Mouse (Mus musculus) retina, adult 2 months (tissue): ENCODE data around the gene Cldn7.

Experiments
- DNase-seq: peaks from one replicate; pipeline ENCODE4 v3.0.0-alpha.2; 2012; ENCODE audit warnings: low read depth, low spot score

Cldn7 gene

DNA sequence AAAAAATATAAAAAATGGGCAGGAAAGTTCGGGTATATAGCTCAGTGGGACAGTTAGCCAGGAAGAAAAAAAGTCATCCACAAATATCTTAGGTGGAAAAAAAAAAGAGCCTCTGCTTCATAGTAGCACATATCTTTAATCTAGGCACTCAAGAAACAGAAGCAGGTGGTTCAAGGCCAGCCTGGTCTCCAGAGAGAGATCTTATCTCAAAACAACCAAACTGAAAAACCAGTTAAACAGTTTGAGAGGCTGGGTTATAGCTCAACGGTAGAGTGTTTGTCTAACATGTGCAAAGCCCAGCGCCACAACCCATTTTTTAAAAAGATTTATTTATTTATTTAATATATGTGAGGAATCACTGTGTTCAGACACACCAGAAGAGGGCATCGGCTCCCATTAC lies 31.5 kb upstream of the Cldn7 start:
- DNase-seq = no peak

DNA sequence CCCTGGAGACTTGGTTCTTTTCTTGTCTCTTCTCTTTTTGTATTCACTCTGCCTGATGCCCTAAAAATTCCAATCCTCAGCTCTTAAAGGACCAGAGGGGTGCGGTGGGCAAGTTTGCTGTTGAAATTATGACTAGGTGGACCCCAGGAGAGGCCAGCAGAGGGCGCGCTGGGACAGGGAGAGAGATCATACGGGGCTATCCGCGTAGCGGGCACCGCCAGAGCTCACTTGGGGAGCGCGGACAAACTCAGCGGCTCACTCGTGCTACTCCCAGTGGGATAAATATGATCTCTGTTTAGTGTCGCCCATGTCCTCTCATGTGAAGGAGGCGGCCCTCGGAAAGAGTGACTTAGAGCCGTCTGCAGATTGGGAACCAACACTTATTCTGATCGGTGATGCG lies 30.4 kb upstream of the Cldn7 start:
- DNase-seq = peak; percentile 71

DNA sequence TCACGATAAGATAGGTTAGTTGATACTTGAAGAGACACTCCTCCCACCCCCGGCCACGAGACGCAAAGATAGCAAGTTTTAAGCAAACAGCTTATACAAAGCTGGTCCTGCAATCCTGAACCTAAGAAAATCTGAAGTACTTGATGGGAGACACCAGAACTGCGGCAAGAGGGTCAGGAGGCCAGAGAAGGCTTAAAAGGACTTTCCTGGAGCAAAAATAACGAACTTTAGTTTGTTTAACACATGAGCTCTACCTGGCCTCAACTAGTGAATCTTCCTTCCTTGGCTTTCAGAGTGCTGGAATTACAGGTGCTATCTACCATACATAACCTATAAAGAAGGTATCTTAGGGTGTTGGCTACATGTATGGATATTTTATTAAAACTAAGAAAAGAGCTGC lies 29.9 kb upstream of the Cldn7 start:
- no peak for DNase-seq

DNA sequence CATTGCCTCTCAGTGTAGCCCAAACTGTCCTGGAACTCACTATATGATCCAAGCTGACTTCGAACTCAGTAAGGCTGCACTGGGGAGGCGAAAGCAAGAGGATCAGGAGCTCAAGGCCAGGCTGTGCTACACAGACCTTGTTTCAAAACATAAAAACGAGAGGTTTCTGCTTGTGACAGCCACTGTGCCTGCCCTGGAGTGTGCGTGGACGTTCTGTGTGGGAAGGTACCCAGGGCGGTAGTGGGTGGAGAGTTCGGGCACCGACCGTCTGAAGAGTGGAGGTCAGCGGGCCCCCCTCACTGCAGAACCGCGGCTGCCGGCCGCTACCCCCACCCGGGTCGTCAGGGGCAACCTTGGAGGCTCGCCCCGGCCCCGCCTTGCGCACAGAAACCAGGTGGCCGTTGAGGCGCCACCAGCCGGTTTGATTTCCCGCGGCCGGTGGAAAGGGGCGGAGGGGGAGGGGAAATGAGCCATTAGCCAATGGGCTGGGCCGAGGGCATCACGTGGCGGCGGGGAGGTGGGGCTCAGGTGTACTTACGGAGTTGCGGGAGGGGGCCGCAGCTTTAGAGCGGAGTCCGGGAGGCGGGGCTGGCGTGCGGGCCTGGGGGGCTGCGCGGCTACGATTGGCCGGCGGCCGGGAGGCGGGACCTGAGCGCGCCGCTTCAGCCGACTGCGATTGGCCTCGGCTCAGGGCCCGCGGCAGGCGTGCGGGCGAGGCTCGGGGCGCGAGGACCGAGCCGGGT lies 29.3 kb upstream of the Cldn7 start, which contains the start of gene Ybx2:
Ybx2 (plus strand) TSS at position 660 of the 743 bp plus-strand sequence.
- peak; percentile 77 for DNase-seq

DNA sequence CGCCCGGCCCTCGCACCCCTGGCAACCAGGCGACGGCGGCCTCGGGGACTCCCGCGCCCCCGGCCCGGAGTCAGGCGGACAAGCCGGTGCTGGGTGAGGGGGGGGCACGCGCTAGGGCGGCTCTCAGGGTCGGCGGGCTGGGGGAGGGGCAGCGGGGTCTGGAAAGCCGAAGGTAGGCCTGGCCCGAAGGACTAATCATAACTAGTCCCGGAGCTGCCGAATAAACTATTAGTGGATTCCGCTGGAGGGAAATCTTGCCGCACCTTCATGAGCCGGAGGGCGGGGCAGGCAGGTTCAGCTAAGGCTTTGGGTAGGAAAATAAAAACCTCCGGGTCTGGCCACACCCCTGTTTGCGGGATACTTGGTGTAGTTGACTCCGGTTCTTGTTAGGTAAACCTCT lies 28.4 kb upstream of the Cldn7 start:
- no peak for DNase-seq

DNA sequence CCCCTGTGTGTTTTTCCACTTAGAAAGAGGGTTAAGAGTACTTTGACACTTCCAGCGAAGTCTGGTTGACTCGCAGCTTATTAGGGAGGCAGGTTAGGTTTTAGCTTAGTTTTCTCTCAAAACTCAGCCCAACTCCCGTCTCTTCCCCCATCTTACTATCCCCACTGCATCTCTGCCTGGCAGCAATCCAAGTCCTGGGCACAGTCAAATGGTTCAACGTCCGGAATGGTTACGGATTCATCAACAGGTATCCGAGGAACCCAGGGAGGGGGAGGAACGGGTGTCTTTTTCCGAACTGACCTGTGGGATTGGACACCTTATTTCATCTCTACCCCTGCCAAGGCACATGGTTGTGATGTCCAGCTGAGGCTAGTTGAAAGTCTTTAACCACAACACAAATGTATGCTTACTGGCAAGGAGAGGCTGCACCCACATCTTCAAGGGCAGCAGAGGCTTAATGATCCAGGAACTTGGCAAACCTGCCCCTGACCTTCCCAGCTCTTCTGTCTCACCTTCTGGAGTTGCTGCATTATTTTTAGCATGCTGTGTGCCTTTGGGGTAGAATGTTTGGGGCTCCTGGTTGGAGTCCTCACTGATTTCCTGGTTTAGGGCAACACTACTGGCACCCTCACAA lies 27.7 kb upstream of the Cldn7 start:
- DNase-seq = no peak

DNA sequence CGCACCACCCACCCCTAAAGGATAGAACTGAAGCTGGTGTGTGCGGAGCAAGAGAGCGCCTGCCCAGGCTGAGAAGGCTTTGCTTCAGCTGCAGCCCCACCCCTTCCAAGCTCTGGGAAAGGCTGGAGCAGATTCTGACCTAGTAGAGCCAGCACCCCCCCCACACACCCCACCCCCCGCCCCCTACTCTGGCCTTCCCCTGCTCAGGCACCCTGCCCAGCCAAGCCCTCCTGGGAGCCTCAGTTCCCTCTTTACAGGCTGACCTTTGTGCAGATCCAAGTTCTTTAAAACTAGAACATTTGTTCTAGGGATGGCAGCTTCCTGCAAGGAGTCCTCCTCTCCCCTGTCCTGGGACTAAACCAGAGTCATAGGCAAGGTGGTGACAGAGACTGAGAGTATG lies 27.2 kb upstream of the Cldn7 start:
- DNase-seq = no peak

DNA sequence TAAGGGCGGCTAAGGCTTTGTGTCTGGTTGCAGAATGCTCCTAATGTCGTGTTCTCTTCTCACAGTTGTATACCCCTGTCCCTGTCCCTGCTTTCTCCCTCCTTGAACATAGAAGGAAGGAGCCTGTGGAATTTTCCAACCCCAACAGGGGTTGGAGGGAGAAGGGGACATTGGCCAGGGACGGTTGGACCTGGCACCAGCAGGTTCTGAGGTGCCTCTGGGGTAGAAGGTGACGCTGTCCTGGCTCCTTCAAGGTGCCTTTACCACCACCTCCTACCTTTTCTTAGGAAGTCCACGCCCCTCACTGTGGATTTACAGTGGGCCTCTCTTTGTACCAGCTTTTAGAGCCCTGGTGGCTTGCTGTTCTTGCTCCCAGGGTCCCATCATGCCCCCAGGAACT lies 26.7 kb upstream of the Cldn7 start:
- DNase-seq = no peak

DNA sequence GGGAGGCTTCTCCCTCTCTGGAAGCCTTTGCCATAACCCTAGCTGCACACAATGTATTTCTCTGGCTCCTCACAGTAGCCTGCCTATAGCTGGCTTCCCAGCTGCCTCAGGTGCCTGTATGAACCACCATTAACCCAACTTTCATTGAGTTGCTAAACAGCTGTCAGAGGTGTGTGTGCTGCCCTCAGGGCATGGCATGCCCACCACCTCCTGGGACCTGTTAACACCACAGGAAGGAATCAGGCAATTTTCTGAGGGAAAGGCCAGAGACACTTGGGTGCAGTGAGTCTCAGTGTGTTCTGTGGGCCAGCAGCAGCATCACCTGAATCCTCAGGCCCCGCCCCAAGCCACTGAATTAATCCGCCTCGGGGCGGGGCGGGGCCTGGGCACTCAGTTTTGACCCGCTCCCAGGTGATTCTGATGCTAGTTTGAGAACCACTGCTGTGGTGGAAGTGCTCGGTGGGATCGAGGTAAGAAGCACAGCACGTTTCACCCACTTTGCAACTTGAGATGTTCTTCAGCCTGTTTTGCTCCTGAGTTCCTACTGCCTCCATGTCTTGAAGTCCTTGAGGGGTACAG lies 26.1 kb upstream of the Cldn7 start:
- DNase-seq = no peak

DNA sequence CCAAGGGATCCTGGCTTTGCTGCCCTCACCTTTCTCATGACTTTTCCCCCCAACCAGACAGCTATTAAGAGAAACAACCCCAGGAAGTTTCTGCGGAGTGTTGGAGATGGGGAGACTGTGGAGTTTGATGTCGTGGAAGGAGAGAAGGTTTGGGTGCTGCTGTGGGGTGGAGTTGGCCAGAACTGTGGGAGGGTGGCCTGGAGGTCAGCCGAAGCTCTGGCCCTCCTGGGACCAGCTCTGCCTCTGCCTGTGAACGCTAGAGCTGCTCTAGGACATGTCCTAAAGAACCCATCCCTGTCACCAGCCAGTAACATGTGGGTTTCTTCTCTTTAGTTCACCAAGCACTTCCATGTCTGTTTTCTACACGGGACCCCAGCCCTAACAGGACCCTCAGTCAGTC lies 25.4 kb upstream of the Cldn7 start:
- DNase-seq = no peak

DNA sequence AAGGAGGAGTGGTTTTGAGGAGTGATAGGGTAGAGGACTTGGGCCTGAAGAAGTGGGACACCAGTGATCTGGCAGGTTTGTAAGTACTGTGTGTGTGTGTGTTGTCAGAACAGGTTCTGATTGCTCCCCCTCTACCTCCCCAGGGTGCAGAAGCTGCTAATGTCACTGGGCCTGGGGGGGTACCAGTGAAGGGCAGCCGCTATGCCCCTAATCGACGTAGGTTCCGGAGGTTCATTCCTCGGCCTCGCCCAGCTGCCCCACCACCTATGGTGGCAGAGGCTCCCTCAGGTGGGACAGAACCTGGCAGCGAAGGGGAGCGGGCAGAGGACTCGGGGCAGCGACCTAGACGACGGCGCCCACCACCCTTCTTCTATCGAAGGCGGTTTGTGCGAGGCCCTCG lies 24.8 kb upstream of the Cldn7 start:
- no peak for DNase-seq

DNA sequence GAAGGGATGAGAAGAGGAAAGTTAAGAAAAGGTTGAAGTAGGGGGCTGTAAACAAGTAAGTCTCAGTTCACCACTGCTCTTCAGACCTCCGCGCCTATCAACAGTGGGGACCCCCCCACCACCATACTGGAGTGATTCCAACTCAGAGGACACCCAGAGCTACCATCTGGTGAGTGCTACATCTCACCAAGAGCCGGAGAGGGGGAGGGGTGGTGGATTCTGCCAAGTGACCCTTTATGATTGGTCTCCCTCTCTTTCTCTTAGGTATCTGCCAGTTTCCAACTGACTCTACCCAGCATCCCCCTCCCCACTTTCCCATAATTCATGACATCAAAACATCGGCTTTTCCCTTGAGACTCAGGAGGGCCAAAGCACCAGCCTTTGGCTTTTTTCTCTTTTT lies 23.6 kb upstream of the Cldn7 start:
- no peak for DNase-seq

DNA sequence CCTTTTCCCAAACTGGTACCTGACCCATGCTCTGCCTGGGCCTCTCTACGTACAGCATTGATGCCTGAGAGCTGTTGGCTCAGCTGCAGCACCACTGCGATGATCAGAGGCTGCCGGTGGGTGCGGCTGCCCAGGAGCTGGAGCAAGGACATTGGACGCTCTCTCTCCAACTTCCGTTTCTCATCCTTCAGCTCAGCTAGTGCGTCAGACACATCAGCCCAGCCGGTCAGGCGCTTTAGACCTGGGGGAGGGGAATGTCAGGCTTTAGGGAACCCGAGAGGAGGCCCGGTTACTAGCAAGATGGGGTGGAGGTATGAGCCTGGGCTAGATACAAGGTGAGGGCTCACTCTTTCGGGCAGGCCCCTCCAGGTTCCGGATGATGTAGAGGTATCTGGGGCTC lies 19.4 kb upstream of the Cldn7 start:
- DNase-seq = no peak

DNA sequence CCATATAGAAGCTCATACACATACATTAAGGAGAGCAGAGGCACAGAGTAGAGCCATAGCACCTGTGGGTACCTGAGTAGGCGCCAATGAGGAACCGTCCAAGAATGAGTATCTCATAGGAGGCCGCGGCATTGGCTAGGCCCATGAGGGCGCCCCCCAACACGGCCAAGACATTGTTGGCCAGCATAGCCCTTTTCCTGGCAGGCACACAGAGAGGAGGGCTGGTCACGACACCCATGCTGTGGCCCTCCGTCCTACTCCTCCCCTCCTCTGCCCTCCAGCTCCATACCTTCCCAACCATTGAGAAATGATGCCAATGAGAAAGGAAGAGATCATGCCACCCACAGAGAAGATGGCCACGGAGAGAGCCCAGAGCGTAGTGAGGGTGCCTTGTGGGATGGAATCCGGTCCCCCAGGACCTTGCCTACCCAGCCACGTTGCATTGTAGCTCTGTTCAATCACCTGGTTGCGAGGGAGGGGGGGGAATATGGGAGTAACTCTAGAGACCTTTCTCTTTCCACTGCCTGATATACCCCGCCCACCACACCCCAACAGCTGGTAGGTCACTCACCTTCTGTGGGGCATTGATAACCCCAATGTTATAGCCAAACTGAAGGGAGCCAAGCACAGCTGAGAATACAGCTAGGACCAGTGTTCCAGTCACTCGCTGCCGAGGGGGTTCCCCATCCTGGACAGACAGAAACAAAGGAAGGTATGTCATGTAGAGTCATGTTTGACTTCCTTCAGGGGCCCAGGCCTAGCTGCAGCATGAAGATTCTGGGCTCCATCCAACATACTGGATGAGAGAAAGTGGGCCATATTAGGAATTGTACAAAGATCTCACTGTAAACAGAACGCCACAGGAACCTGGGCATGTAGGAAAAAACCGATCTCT lies 18.3 kb upstream of the Cldn7 start:
- no peak for DNase-seq

DNA sequence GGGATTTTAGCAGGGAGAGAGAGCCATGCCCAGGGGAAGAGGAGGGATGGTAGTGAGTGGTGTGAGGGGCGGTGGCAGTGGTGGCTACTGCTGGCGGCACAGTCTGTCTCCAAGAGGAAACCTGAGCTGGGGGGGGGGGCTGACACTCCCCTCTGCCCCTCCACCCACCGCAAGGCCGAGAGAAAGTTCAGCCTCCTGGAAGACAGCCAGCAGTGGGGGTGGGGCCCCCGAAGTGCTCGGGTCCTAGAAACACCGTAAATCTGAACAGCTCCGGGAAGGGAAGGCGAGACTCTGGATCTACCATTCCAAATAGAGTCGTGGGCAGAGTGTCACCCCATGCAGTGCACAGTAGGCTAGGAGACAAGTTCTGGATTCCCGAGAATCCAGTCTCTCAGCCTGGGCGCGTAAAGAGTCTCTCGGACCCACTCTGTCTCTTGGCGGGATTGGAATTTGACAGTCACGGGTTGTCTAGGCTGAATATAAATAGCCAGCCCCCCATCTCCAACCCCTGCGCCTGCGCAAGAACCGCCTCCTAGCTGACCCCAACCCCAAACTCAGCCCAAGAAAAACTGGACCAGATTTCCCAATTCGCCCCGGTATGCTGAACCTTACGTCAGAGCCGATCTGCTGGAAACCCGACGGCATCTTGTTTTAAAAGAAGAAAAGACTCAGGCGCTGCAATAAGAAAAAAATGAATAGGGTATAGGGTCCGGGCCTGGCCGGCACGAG lies 17.1 kb upstream of the Cldn7 start:
- DNase-seq = no peak

DNA sequence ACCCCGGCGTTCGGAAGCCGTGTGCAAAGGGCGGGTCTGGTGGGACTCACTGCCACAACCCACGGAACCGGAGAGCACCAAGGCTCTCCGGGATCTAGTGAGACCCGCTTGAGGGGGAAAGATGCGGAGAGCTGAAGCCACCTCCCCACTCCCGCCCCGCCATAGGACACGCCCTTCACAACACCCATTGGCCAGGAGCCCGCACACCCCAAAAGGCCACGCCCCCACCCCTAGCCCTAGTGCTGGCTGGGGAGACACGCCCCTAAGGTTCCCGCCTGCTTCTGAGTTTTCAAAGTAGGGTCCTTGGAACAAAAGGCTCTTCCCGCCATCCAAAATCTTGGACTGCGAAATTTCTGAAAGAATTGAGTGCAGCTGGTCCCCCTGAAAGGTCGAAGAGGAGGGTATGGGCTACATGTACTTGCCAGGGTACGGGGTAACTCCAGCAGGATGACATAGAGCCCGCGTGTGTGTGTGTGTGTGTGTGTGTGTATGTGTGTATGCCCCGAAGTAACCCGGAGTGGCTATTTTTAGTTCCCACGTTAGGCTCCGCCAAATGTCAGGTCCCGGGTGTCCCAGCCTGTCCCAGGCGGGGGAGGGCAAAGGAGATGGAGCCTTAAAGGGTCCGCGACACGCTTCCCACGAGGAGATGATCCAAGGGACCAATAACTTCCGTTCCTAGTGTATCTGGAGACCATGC lies 16.4 kb upstream of the Cldn7 start, which contains the start of gene Slc2a4:
Slc2a4 (minus strand) TSS at position 123 of the 697 bp plus-strand sequence.
- no peak for DNase-seq

DNA sequence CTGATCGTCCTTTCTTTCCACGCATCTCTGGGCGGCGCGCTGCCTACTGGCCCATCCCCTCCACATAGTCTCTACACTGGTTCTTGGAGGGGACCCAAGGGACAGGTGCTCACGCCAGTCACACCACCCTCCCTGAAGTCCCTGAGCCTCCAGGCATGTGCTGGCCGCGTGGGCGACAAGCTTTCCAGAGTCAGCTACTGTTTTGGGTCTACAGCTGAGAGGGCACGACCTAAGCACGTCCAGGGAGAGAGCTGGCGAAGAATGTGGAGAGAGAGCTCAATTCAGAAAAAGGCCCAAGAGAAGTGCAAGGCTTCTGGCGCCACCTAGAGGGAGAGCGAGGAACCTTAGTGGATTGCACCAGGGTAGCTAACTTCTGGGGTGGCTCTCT lies 15.8 kb upstream of the Cldn7 start:
- peak; percentile 67 for DNase-seq

DNA sequence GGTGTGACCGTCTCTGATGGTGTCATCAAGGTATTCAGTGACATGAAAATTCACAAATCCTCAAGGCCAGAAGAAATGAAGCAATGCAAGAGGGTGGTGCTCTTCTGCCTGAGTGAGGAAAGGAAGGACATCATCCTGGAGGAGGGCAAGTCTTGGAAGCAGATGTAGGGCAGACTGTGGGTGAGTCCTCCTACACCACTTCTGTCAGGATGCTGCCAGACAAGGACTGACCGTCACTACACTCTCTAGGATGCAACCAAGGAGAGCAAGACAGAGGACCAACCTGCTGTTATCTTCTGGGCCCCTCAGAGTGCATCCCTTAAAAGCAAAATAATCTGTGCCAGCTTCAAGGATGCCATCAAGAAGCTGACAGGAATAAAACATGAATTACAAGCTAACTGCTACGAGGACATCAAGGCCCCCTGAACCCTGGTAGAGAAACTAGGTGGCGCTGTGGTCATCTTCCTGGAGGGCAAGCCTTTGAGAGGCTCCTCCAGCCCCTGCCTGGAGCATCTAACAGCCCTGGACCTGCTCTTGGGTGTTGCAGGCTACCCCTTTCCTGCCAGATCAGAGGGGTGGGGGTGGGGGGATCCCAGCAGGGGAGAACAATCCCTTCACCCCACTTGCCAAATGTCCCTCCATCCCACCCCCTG lies 13.6 kb upstream of the Cldn7 start:
- no peak for DNase-seq

DNA sequence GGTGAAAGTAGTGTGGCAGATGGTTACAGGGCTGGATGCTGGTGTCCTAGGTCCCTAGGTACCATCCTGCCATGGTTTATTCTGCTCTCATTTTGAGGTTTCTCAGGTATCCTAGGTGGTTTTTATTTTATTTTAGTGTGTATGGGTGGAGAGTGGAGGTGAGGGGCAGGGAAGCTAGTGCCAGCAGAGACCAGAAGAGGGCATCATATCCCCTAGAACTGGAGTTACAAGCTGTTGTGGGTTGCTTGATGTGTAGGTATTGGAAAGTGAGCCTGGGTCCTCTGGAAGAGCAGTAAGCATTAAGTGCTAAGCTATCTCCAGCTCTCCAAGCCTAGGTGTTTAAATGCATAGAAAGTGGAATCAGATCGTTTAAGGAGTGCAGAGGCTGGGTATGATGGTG lies 12.3 kb upstream of the Cldn7 start:
- no peak for DNase-seq

DNA sequence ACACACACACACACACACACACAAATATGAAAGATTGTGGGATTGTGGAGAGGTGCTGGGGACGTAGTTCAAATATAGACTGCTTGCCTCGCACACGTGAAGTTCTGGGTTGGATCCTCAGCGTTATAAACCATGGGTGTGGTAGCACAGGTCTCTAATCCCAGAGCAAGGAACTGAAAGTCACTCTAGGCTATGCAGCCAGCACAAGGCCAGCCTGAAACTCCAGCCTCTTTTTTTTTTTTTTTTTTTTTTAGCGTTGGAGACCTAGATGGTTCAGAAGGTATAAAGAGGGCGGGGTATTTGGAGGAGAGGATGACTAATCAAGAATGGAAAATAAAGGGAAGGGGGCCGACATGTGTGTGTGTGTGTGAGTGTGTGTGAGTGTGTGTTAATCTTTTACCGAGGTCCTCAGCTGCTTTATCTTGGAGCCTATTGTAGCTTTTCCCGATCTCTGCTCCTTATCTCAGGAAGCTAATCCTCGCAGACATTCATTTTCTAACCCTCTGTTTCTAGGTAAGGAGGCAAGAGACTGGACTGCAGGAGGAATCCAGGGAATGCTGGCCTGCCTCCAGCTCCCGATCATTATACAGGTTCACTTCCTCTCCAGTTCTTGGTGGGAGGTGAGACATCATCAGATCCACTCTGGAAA lies 11.2 kb upstream of the Cldn7 start:
- no peak for DNase-seq
